Mouse (Mus musculus) thymus, postnatal 14 days (tissue): Measurements from ENCODE around the gene Sh3rf1.
A peak's percentile ranks its signal among the peaks of the same experiment; 100 is the strongest.

Source experiments
- DNase-seq: peaks from one replicate; pipeline ENCODE4 v3.0.0; 2021

Sh3rf1 gene

DNA sequence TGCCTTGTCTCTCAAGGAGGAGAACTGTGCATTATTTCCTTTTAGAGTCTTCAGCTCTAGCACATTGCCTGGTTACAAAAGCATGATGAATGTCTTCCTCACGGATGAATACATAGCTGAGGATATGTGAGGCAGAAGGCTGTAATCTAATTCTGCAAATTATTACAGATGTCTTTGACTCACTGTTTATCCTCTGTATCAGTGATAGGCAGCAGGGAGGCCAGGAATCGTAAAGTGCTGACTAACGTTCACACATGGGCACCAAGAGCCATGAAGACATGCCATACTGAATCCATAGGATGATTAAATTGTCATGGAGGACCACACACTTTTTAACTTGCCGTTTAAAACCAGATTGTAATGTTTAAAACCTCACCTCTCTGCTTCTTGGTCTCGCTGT, 103.7 kb downstream of the Sh3rf1 start:
- no peak for DNase-seq

GRCm38 (mm10) chr8:61339629-61340028, 116.0 kb downstream of the Sh3rf1 start:
- no peak for DNase-seq

DNA sequence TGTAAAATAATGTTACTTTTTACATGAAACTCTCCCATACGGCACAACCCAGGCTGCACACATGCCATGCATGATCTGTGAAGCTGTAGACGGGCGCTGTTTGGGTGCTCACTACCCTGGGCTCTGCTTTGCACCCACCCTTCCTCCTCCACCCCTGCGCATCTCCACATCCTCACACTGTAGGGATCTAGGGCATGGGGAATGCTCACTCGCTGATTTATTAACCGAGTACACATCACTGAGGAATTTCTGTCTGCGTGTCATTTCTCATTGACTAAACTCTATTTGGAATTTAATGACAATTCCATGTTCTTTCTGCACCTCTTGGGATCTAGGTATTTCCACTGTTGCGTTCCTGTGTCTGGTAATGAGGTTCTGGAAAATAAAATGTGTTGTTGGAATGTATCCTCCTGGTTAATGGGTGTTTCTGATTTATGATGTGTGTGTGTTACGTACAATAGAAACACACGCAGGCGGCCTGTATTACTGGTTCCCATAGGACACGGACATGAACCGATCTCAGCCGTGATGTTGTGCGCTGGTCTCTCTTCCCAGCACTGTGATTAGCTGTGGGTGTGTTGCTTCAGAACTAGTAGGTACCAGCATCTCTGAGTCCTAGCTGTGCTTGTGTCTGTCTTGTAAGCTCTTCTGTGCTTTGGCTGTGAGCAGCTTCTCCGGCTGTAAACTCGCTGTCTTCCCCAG, 116.8 kb downstream of the Sh3rf1 start:
- DNase-seq, result no peak

GRCm38 (mm10) chr8:61341587-61342441, 118.1 kb downstream of the Sh3rf1 start:
- no peak for DNase-seq

GRCm38 (mm10) chr8:61342473-61343026, 118.9 kb downstream of the Sh3rf1 start:
- DNase-seq, result no peak

DNA sequence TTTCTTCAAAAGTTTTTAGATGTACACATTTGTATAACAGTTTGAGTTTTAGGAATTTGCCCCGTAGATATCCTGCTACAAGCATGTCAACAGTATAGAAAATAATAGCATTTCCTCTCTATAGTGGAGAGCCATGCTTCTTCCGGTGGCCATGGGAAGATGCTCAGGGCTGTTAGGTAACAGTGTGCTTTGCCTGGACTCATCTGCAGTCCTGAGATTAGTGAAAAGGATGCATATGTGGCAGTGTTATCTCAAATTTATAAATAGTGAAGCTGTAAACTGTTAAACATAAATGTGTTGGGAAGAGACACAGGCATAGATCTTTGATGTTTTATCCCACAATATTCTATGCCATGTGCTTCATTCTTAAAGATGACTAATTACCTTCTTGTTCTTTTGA, 120.8 kb downstream of the Sh3rf1 start:
- no peak for DNase-seq

- no peak for DNase-seq
Measured at GRCm38 (mm10) chr8:61346941-61347340, 123.3 kb downstream of the Sh3rf1 start.

- no peak for DNase-seq
Measured at GRCm38 (mm10) chr8:61347526-61347925, 123.9 kb downstream of the Sh3rf1 start.

DNA sequence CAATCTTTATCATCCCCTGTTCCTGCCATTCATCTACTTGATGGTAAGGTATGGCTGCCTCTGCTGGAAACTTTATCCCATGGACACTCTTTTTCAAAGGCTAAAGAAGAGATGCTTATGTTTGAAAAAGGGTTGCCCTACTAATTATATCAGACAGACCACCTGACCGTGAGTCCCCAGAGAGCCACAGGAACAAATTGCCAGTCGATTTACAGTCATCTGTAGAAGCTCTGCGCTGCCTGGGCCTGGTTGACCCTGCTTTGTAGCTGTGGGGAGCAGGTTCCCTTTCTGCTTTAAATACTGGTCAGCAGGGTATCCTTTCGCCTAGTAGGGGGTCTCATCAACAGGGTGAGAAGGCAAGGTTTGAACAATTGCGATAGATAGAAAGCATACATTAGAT, 124.4 kb downstream of the Sh3rf1 start:
- DNase-seq, result no peak

- no peak for DNase-seq
Measured at GRCm38 (mm10) chr8:61348518-61348917, 124.8 kb downstream of the Sh3rf1 start.

DNA sequence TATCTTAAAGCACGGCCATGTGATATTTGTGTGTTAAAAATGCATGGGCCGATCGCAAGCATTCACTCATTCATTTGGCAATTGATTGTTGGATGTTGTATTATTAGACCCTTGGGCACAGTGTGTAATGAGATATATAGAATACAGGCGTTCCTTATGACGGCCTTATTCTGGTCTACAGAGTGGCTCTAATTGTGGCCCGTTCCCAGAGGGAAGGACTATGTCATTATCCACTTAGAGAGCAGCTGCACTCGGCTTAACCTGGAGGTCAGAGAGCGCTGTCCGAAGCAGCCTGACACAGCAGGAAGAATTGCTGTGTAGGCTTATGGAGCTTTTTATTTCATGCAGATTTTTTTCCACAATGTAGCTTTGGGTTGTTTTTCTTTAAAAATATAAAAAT, 126.8 kb downstream of the Sh3rf1 start:
- no peak for DNase-seq

GRCm38 (mm10) chr8:61351638-61352037, 128.0 kb downstream of the Sh3rf1 start:
- DNase-seq, result no peak

DNA sequence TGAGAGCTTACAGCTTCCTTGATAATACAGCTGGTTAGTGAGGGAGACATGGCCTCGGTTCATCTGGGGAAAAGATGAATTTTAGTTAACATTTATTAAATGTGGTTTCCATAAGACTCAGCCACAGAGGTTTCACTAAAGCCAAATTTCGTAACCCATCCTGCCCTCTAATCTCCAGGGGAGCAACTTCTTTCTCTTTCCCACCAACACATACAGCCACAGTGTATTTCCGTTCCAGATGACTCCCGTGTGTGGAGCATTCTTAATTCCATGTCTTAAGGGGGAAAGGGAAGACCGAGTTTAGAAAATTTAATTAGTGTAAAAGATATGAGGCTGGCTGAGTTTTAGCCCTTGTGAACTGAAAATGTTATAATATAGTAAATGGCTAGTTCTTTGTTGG, 131.8 kb downstream of the Sh3rf1 start:
- DNase-seq, result no peak

- DNase-seq, result peak; percentile 59
Measured at GRCm38 (mm10) chr8:61359004-61359403, 135.3 kb downstream of the Sh3rf1 start.

DNA sequence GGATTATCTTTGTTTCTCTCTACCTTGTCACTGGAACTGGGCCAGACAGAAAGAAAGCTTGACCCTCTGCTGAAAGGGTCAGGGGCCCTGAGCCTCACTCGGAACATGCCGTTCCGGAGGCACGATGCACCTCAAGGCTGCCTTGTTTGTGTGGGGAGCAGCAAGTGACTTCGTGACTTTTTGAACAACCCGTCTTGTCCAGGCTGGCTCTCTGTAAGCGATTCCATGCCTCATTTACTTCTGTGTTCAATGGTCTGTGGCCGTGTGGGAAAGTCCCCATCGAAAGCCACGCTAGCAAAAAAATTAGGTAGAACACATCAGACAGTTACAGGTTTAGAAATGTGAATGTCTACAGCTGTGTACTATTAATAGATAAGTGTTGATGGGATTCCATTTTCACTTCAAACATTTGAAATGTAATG, 136.2 kb downstream of the Sh3rf1 start:
- DNase-seq, result no peak

GRCm38 (mm10) chr8:61360362-61360761, 136.7 kb downstream of the Sh3rf1 start:
- no peak for DNase-seq

- DNase-seq, result peak; percentile 58
Measured at GRCm38 (mm10) chr8:61361476-61361875, 137.8 kb downstream of the Sh3rf1 start.

- peak; percentile 74 for DNase-seq
Measured at GRCm38 (mm10) chr8:61362301-61362913, 138.7 kb downstream of the Sh3rf1 start.

GRCm38 (mm10) chr8:61373303-61373702, 149.6 kb downstream of the Sh3rf1 start:
- no peak for DNase-seq

GRCm38 (mm10) chr8:61374059-61374755, 150.5 kb downstream of the Sh3rf1 start:
- DNase-seq, result no peak

- no peak for DNase-seq
Measured at GRCm38 (mm10) chr8:61375205-61375604, 151.5 kb downstream of the Sh3rf1 start.

DNA sequence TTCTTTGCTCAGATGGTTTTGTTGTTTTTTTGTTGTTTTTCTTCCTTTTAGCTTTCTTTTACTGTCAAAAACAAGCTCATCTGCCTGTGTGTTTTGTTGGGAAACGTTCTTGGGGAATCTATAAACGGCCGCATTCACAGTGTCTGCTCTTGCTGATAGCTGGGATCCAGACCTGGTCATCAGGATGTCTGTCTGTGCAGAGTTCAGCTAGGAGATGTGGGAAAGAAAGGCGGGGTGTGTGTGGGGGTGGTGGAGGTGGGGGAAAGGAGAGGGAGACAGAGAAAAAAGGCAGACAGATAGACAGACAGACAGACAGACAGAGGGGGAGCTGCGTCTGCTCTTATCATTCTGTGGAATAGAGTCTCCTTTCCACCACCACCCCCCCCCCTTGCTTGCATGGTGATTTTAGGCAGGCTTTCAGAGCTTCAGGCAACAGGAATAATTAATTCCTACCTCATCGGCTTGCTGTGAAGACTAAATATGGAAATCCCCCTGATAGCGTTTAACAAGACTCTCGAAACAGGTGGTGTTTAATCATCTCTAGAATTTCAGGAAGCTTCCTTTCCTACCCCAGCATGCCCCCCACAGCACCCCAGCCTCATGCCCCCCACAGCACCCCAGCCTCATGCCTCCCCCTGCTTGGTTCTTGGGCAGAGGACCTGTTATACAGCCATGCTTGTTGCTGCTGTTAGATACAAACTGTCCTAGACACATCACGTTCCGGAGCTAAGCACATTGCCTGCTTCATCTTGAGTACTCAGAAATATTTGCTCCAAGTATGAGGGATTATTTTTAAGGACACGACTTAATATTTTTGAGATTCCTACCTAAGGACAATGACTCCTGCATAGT, 155.4 kb downstream of the Sh3rf1 start:
- no peak for DNase-seq
